Mouse (Mus musculus): Measurements from ENCODE around the gene Ric3.

Gene Ric3

DNA sequence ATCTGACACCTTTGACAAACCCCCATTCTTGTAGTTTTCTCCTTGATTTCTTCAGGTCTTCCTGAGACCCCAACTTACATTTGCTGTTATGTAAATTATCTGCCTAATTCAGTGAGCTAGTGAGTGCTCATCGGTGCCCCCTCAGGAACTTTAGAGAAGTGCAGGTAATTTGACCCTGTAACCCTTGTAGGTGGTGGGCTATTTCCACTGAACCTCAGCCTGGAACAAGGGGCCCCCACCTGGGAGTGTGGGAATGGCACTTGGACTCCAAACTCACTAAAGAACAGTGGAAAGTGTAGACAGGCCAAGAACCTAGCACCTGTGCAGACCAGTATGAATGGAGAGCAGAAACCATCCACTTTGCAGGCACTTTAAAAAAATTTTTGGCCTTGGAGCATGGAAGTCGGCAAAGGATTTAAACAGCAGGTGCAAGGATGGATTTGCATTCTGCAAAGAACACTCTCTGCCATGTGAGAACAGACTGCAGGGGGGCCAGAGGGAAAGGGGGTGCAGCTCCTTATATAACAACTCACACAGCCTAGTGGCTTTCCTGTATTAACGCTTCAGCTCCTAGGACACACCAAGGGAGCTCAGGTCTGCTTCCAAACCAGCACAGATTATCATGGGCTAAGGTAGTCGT is 82.7 kb downstream of the Ric3 start:
- DNase-seq (ENCODE audit: low spot score): no peak

DNA sequence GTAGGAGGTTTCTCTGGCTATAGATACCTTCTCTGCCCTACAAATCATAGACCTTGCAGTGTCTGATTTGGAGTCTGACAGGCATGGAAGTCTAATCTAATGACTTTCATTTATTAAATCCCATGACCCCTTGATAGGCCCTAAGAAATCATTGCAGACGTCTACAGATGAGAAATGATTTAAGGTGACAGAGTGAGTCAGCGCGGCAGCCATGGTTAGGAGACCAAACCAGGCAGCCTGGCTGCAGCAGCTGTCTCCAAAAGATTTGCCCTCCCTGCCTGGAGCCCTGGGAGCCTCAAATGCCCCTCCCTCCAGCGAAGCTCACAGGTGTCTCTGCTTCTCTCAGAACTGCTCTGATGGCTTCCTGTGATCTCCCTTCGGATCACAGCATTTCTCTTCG is 87.0 kb downstream of the Ric3 start:
- no peak for DNase-seq (ENCODE audit: low spot score)

DNA sequence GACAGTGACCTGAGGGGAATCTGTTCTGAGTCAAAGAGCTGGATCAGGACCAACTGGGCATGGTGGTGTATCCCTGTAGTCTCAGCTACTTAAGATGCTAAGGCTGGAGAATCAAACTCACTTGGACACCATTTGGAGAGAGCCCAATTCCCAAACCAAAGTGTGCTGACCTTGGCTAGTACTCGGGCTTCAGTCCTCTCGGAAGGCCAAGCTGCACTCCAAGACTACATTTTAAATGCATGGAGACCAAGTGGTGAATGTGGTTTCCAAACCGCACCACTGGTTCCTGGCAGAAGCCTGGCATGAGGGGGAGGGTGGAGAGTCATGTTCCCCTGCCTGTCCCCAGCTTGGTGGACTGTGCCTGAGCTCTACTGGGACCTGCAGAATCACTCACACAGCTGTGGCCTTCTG is 89.2 kb downstream of the Ric3 start:
- no peak for DNase-seq (ENCODE audit: low spot score)

DNA sequence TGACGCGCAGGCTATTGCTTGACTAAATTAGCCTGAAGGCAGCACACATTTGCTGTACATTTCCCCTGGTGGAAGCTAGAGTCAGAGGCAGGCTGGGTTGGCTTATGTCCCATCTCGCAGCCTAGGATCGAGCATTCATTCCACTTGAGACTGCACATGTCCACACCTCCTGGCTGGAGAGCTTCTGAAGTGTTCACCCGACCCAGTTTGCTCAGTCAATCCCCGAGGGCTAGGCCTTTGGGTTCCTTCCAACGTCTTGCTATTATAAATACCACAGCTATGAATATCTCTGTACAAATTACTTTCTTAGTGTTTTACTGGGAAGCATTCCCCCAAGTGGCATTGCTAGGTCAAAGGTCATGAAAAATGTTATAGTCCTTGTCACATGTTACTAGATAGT is 89.9 kb downstream of the Ric3 start:
- DNase-seq (ENCODE audit: low spot score): no peak

DNA sequence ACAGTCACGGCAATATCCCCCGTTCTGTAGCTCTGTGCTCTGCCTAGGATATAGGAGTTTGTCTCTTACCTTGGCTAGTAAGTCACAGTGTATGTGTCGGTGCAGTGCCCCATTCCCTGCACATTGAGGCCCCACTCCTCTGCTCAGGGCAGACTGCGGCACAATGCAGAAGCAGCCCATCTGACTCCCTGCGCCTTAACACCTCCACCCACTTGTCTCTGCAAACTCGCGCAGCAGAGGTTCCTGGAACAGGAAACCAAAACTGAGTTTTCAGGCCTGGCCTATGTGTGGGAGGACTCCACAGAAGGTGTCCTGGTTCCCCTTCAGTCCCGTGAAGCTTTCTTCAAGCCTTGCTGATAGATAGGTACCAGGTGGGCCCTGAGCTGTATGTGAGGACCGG is 91.9 kb downstream of the Ric3 start:
- DNase-seq (ENCODE audit: low spot score): no peak

DNA sequence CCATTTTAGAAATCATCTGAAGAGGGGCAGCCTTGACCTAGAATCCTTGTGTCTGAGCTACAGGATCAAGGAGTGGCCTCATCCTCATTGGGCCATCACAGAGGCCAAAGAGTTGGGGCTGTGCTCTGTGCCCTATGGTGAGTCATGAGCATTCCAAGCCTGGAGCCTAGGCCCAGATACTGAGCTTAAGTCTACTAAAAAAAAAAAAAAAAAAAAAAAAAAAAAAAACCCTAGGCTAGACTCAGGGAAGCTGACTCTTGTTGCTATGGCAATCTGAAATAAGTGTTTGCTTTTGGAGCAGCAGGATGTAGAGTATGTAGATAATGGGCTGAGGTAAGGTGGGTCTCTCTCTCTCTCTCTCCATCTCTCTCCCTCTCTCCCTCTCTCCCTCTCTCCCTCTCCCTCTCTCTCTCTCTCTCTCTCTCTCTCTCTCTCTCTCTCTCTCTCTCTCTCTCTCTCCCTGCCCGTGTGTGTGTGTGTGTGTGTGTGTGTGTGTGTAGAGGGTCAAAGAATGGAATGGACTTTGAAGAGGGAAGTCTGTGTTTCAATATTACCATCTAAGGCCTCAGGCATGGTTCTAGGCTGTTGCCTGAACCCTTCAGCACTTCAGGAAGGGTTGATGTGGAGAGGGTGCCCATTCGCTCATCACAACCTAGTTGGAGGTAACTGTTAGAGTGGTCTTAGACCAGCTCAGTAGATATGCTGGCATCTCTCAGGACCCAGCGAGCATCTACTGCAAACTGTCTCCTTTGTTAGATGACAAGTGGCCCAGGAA is 97.0 kb downstream of the Ric3 start:
- DNase-seq (ENCODE audit: low spot score): no peak

Measured in ovary, postnatal 36 days (tissue).